Mouse (Mus musculus): ENCODE results near the gene Atp6v1g2. TPM values are rescaled to one million over a fixed set of nuclear protein-coding genes. Genes with fewer than 3 reads are reported as not detected.
A peak's percentile ranks its signal among the peaks of the same experiment; 100 is the strongest.

Atp6v1g2 gene
- polyA plus RNA-seq, 1 experiment, result 4.2 TPM

- Histone ChIP-seq H3K27me3 (ENCODE audit: control insufficient read depth, insufficient read depth, low read length, poor library complexity, severe bottlenecking) (no peaks in the 10 kb centered on the region), H3K9ac (ENCODE audit: low read depth, poor library complexity, severe bottlenecking) (no peak overlapping the region), H3K36me3 (ENCODE audit: control insufficient read depth, insufficient read depth, low read length, poor library complexity, severe bottlenecking) (no peaks in the 10 kb centered on the region), H3K4me3 (ENCODE audit: low read depth, low read length) (no peak overlapping the region), H3K9me3 (replicated peaks; ENCODE audit: control insufficient read depth, insufficient read depth, low read length, poor library complexity, severe bottlenecking) (no peaks in the 10 kb centered on the region), H3K27ac (ENCODE audit: insufficient read depth, low read length) (no peak overlapping the region), H3K4me1 (ENCODE audit: control insufficient read depth, insufficient read depth, low read length) (no peaks in the 10 kb centered on the region)
- no peak for TF ChIP-seq CTCF (IDR thresholded peaks at IDR 0.05; ENCODE audit: low read depth, low read length)
- no peak for TF ChIP-seq POLR2A (IDR thresholded peaks at IDR 0.05; ENCODE audit: insufficient read depth, low read length)
- TF ChIP-seq EP300 (IDR thresholded peaks at IDR 0.05; ENCODE audit: insufficient read depth, low read depth, low read length), result no peak
These were observed 33.1 kb upstream of the Atp6v1g2 start for GRCm38 (mm10) chr17:35200398-35200797.

- Histone ChIP-seq H3K27me3 (ENCODE audit: control insufficient read depth, insufficient read depth, low read length, poor library complexity, severe bottlenecking) (no peaks in the 10 kb centered on the region), H3K27ac (ENCODE audit: insufficient read depth, low read length) (no peak overlapping the region), H3K9ac (ENCODE audit: low read depth, poor library complexity, severe bottlenecking) (no peak overlapping the region), H3K9me3 (replicated peaks; ENCODE audit: control insufficient read depth, insufficient read depth, low read length, poor library complexity, severe bottlenecking) (no peaks in the 10 kb centered on the region), H3K36me3 (ENCODE audit: control insufficient read depth, insufficient read depth, low read length, poor library complexity, severe bottlenecking) (no peaks in the 10 kb centered on the region), H3K4me1 (ENCODE audit: control insufficient read depth, insufficient read depth, low read length) (no peaks in the 10 kb centered on the region), H3K4me3 (ENCODE audit: low read depth, low read length) (no peak overlapping the region)
- TF ChIP-seq EP300 (IDR thresholded peaks at IDR 0.05; ENCODE audit: insufficient read depth, low read depth, low read length), result no peak
- TF ChIP-seq POLR2A (IDR thresholded peaks at IDR 0.05; ENCODE audit: insufficient read depth, low read length), result no peak
- no peak for TF ChIP-seq CTCF (IDR thresholded peaks at IDR 0.05; ENCODE audit: low read depth, low read length)
These were observed 32.3 kb upstream of the Atp6v1g2 start for GRCm38 (mm10) chr17:35201128-35201527.

GRCm38 (mm10) chr17:35201787-35202186 lies 31.7 kb upstream of the Atp6v1g2 start, which contains the start of gene Tnf:
TSS of gene Tnf (minus strand) at chr17:35202007.
- H3K27ac ChIP-seq (ENCODE audit: insufficient read depth, low read length), result no peak within 1 kb of the TSS
- H3K36me3 ChIP-seq (ENCODE audit: control insufficient read depth, insufficient read depth, low read length, poor library complexity, severe bottlenecking), result no peaks in the 10 kb centered on the region
- TF ChIP-seq EP300 (IDR thresholded peaks at IDR 0.05; ENCODE audit: insufficient read depth, low read depth, low read length), result no peak
- TF ChIP-seq POLR2A (IDR thresholded peaks at IDR 0.05; ENCODE audit: insufficient read depth, low read length), result no peak
- TF ChIP-seq CTCF (IDR thresholded peaks at IDR 0.05; ENCODE audit: low read depth, low read length), result no peak
- no peaks in the 10 kb centered on the region for H3K9me3 ChIP-seq (replicated peaks; ENCODE audit: control insufficient read depth, insufficient read depth, low read length, poor library complexity, severe bottlenecking)
- H3K9ac ChIP-seq (ENCODE audit: low read depth, poor library complexity, severe bottlenecking), result no peak within 1 kb of the TSS
- no peak within 1 kb of the TSS for H3K4me3 ChIP-seq (ENCODE audit: low read depth, low read length)
- H3K27me3 ChIP-seq (ENCODE audit: control insufficient read depth, insufficient read depth, low read length, poor library complexity, severe bottlenecking), result no peaks in the 10 kb centered on the region
- no peaks in the 10 kb centered on the region for H3K4me1 ChIP-seq (ENCODE audit: control insufficient read depth, insufficient read depth, low read length)

- H3K27ac ChIP-seq (ENCODE audit: insufficient read depth, low read length), result no peak overlapping the region
- no peaks in the 10 kb centered on the region for H3K4me1 ChIP-seq (ENCODE audit: control insufficient read depth, insufficient read depth, low read length)
- H3K9me3 ChIP-seq (replicated peaks; ENCODE audit: control insufficient read depth, insufficient read depth, low read length, poor library complexity, severe bottlenecking), result no peaks in the 10 kb centered on the region
- TF ChIP-seq CTCF (IDR thresholded peaks at IDR 0.05; ENCODE audit: low read depth, low read length) (no peak), POLR2A (IDR thresholded peaks at IDR 0.05; ENCODE audit: insufficient read depth, low read length) (no peak), EP300 (IDR thresholded peaks at IDR 0.05; ENCODE audit: insufficient read depth, low read depth, low read length) (no peak)
- no peaks in the 10 kb centered on the region for H3K36me3 ChIP-seq (ENCODE audit: control insufficient read depth, insufficient read depth, low read length, poor library complexity, severe bottlenecking)
- H3K9ac ChIP-seq (ENCODE audit: low read depth, poor library complexity, severe bottlenecking), result no peak overlapping the region
- H3K4me3 ChIP-seq (ENCODE audit: low read depth, low read length), result no peak overlapping the region
- no peaks in the 10 kb centered on the region for H3K27me3 ChIP-seq (ENCODE audit: control insufficient read depth, insufficient read depth, low read length, poor library complexity, severe bottlenecking)
These were observed 31.0 kb upstream of the Atp6v1g2 start for GRCm38 (mm10) chr17:35202442-35202841.

- Histone ChIP-seq H3K36me3 (ENCODE audit: control insufficient read depth, insufficient read depth, low read length, poor library complexity, severe bottlenecking) (no peaks in the 10 kb centered on the region), H3K27me3 (ENCODE audit: control insufficient read depth, insufficient read depth, low read length, poor library complexity, severe bottlenecking) (no peaks in the 10 kb centered on the region), H3K4me1 (ENCODE audit: control insufficient read depth, insufficient read depth, low read length) (no peaks in the 10 kb centered on the region), H3K27ac (ENCODE audit: insufficient read depth, low read length) (no peak within 1 kb of the TSS), H3K9ac (ENCODE audit: low read depth, poor library complexity, severe bottlenecking) (peak within 1 kb of the TSS; percentile 39), H3K4me3 (ENCODE audit: low read depth, low read length) (peak within 1 kb of the TSS; percentile 33), H3K9me3 (replicated peaks; ENCODE audit: control insufficient read depth, insufficient read depth, low read length, poor library complexity, severe bottlenecking) (no peaks in the 10 kb centered on the region)
- TF ChIP-seq EP300 (IDR thresholded peaks at IDR 0.05; ENCODE audit: insufficient read depth, low read depth, low read length) (no peak), CTCF (IDR thresholded peaks at IDR 0.05; ENCODE audit: low read depth, low read length) (no peak)
These were observed 28.7 kb upstream of the Atp6v1g2 start, which contains the start of gene Lta for GRCm38 (mm10) chr17:35204494-35205379. TSS of gene Lta (minus strand) at chr17:35205351.

- Histone ChIP-seq H3K4me3 (ENCODE audit: low read depth, low read length) (peak overlapping the region; percentile 33), H3K36me3 (ENCODE audit: control insufficient read depth, insufficient read depth, low read length, poor library complexity, severe bottlenecking) (no peaks in the 10 kb centered on the region), H3K9me3 (replicated peaks; ENCODE audit: control insufficient read depth, insufficient read depth, low read length, poor library complexity, severe bottlenecking) (no peaks in the 10 kb centered on the region), H3K4me1 (ENCODE audit: control insufficient read depth, insufficient read depth, low read length) (no peaks in the 10 kb centered on the region), H3K27ac (ENCODE audit: insufficient read depth, low read length) (no peak overlapping the region), H3K27me3 (ENCODE audit: control insufficient read depth, insufficient read depth, low read length, poor library complexity, severe bottlenecking) (no peaks in the 10 kb centered on the region), H3K9ac (ENCODE audit: low read depth, poor library complexity, severe bottlenecking) (peak overlapping the region; percentile 39)
- no peak for TF ChIP-seq CTCF (IDR thresholded peaks at IDR 0.05; ENCODE audit: low read depth, low read length)
These were observed 28.1 kb upstream of the Atp6v1g2 start for GRCm38 (mm10) chr17:35205380-35205769.

Measured in ES-Bruce4 (cell line).